ENCODE assay signal across 8 mouse cellular contexts in the genomic region with DNA sequence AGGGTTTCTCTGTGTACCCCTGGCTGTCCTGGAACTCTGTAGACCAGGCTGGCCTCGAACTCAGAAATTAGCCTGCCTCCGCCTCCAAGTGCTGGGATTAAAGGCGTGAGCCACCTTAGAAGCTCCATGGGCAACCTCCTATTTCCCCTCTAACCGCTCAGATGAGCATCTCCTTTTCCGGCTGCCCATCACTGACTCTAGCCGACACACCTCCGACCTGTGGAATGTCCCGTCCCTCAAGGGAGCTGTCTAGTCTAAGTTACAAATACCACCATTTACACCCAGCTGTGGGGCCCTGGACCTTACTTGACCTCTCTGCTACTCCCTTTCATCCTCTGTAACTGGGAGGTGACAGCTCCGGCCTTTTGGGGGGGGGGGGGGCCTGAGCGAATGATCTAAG. TPM values are rescaled to one million over a fixed set of nuclear protein-coding genes. Genes with fewer than 3 reads are reported as not detected.
DNase-seq lines count a peak whose midpoint lies in the region; ATAC-seq lines count a peak whose summit lies in the region.

No protein-coding gene starts in this region.

- WGBS in hindbrain, embryonic 16.5 days, result 7% methylated on average over 10 of the region's 10 CpGs
- 12% methylated on average over 10 of the region's 10 CpGs for WGBS in midbrain, embryonic 16.5 days

- ATAC-seq in megakaryocyte, adult 5-6 weeks (ENCODE audit: poor library complexity, severe bottlenecking), result no peak
- no peak for ATAC-seq in hindbrain, embryonic 16.5 days
- ATAC-seq in midbrain, embryonic 16.5 days, result no peak

- H3K9me3 ChIP-seq in megakaryocyte, embryonic 14.5 days, result no peaks in the 10 kb centered on the region
- no peaks in the 10 kb centered on the region for H3K9me3 ChIP-seq in hindbrain, embryonic 16.5 days (ENCODE audit: control insufficient read depth, low read length)
- H3K9me3 ChIP-seq in midbrain, embryonic 16.5 days (replicated peaks; ENCODE audit: control insufficient read depth, low read length, poor library complexity, severe bottlenecking), result no peaks in the 10 kb centered on the region

- peak overlapping the region; percentile 93 for H3K4me3 ChIP-seq in megakaryocyte, embryonic 14.5 days (replicated peaks)
- peak overlapping the region; percentile 98 for H3K4me3 ChIP-seq in hindbrain, embryonic 16.5 days (ENCODE audit: low read length)
- peak overlapping the region; percentile 92 for H3K4me3 ChIP-seq in midbrain, embryonic 16.5 days (ENCODE audit: low read depth, low read length)

- H3K36me3 ChIP-seq in megakaryocyte, embryonic 14.5 days (replicated peaks; ENCODE audit: low read length), result peaks cover 25% of the 10 kb centered on the region
- H3K36me3 ChIP-seq in hindbrain, embryonic 16.5 days (ENCODE audit: control insufficient read depth, insufficient read depth, low read length), result 0 out of 2 replicates have a peak, but pooled peaks cover 6% of the 10 kb centered on the region
- no peaks in the 10 kb centered on the region; the same call in 1 of the 2 replicates for H3K36me3 ChIP-seq in midbrain, embryonic 16.5 days (ENCODE audit: control insufficient read depth, insufficient read depth, low read length)

- DNase-seq in cerebellum, adult 11-12 months, result peak; percentile 35
- no peak for DNase-seq in cerebellum, postnatal 36 days
- no peak for DNase-seq in left cerebral cortex, postnatal 10 days (ENCODE audit: extremely low spot score in 1 of 2, low spot score in 2 of 2)
- no peak for DNase-seq in urinary bladder, postnatal 36 days (ENCODE audit: low spot score in 2 of 2)

- intact Hi-C loops in left cerebral cortex, postnatal 10 days (cut with DNase I), result no loop called here

- no peaks in the 10 kb centered on the region for H3K27me3 ChIP-seq in megakaryocyte, embryonic 14.5 days (replicated peaks)
- H3K27me3 ChIP-seq in hindbrain, embryonic 16.5 days (replicated peaks; ENCODE audit: control insufficient read depth, insufficient read depth, low read length), result no peaks in the 10 kb centered on the region
- H3K27me3 ChIP-seq in midbrain, embryonic 16.5 days (ENCODE audit: control insufficient read depth, insufficient read depth, low read depth, low read length), result no peaks in the 10 kb centered on the region

- H3K27ac ChIP-seq in hindbrain, embryonic 16.5 days (ENCODE audit: low read depth, low read length), result peak overlapping the region; percentile 83; the same call in 1 of the 2 replicates
- peak overlapping the region; percentile 81 for H3K27ac ChIP-seq in midbrain, embryonic 16.5 days (ENCODE audit: low read length)

- peaks cover 76% of the 10 kb centered on the region for H3K4me1 ChIP-seq in megakaryocyte, embryonic 14.5 days
- H3K4me1 ChIP-seq in hindbrain, embryonic 16.5 days (ENCODE audit: control insufficient read depth, insufficient read depth, low read depth, low read length), result peaks cover 6% of the 10 kb centered on the region
- H3K4me1 ChIP-seq in midbrain, embryonic 16.5 days (ENCODE audit: control insufficient read depth, insufficient read depth, low read length), result peaks cover 11% of the 10 kb centered on the region

- peak overlapping the region; percentile 70 for H3K4me2 ChIP-seq in hindbrain, embryonic 16.5 days (ENCODE audit: low read length)
- peak overlapping the region; percentile 96 for H3K4me2 ChIP-seq in midbrain, embryonic 16.5 days (ENCODE audit: low read length)

- H3K9ac ChIP-seq in hindbrain, embryonic 16.5 days (ENCODE audit: low read depth, low read length), result peak overlapping the region; percentile 75
- peak overlapping the region; percentile 76 for H3K9ac ChIP-seq in midbrain, embryonic 16.5 days (ENCODE audit: low read depth, low read length)

RNA-seq across cellular contexts. Expression of gene Rcc1l, which starts 0.9 kb away (rescaled TPM):
- 7.8 and 12.3 TPM in 2 replicates for polyA plus RNA-seq in megakaryocyte, embryonic 14.5 days (2012; ENCODE audit: insufficient read depth, low replicate concordance)
- 2.9 and 3.4 TPM in 2 replicates for total RNA-seq in megakaryocyte, adult 5-6 weeks (2015)
- total RNA-seq in megakaryocyte, adult 5-6 weeks (2017), result 1.8 and 2.1 TPM in 2 replicates
- 21.3 TPM in 2 replicates for polyA plus RNA-seq in hindbrain, embryonic 16.5 days (2015; fragmentation: Nextera tagmentation; extraction: Ambion mirVana)
- 19.1 and 20.9 TPM in 2 replicates for polyA plus RNA-seq in midbrain, embryonic 16.5 days (2015; fragmentation: Nextera tagmentation; extraction: Ambion mirVana)
- 10 to 100 TPM; 18.4 to 21.1 TPM for total RNA-seq in left cerebral cortex, postnatal 10 days (2021)

RNA-seq across cellular contexts. Expression of gene Gtf2ird2, which starts 8.1 kb away (rescaled TPM):
- polyA plus RNA-seq in megakaryocyte, embryonic 14.5 days (2012; ENCODE audit: insufficient read depth, low replicate concordance), result 6.1 TPM in 1 of 2 replicates, not detected in the other
- total RNA-seq in megakaryocyte, adult 5-6 weeks (2015), result 2.7 and 4.4 TPM in 2 replicates
- total RNA-seq in megakaryocyte, adult 5-6 weeks (2017), result 2.5 and 3.2 TPM in 2 replicates
- polyA plus RNA-seq in hindbrain, embryonic 16.5 days (2015; fragmentation: Nextera tagmentation; extraction: Ambion mirVana), result 12.5 and 14.0 TPM in 2 replicates
- 15.0 and 15.2 TPM in 2 replicates for polyA plus RNA-seq in midbrain, embryonic 16.5 days (2015; fragmentation: Nextera tagmentation; extraction: Ambion mirVana)
- total RNA-seq in left cerebral cortex, postnatal 10 days (2021), result 10 to 100 TPM; 14.1 to 16.5 TPM

RNA-seq across cellular contexts. Expression of gene Ncf1, which starts 53.7 kb away (rescaled TPM):
- polyA plus RNA-seq in megakaryocyte, embryonic 14.5 days (2012; ENCODE audit: insufficient read depth, low replicate concordance), result 52.7 and 124 TPM in 2 replicates
- total RNA-seq in megakaryocyte, adult 5-6 weeks (2015), result 284 and 306 TPM in 2 replicates
- 339 and 371 TPM in 2 replicates for total RNA-seq in megakaryocyte, adult 5-6 weeks (2017)
- polyA plus RNA-seq in hindbrain, embryonic 16.5 days (2015; fragmentation: Nextera tagmentation; extraction: Ambion mirVana), result 2.3 and 2.7 TPM in 2 replicates
- polyA plus RNA-seq in midbrain, embryonic 16.5 days (2015; fragmentation: Nextera tagmentation; extraction: Ambion mirVana), result 2.5 and 2.7 TPM in 2 replicates
- total RNA-seq in left cerebral cortex, postnatal 10 days (2021), result 1 to 10 TPM; 5.7 to 8.3 TPM

Comparison
In these comparisons a context has a peak if more than half of its experiments do, and no peak if none do; other contexts are left out.
1. RNA of gene Ncf1, which starts 53.7 kb away (polyA plus RNA-seq): 52.7 to 124 TPM in megakaryocyte, embryonic 14.5 days; 2.5 to 2.7 TPM in midbrain, embryonic 16.5 days and 2.3 to 2.7 TPM in hindbrain, embryonic 16.5 days; every median in the first group is over 10 times any median in the second.
2. Peak in every context shown above with its lines, with median percentiles within 50 percentile points of each other: H3K4me3 ChIP-seq.